Mouse (Mus musculus) liver, embryonic 14.5 days (tissue): ENCODE results near the gene Hyal5.

ENCODE experiments used
- CTCF ChIP-seq: IDR thresholded peaks from 2 replicates; pipeline ENCODE4 v1.5.1; 2016; ENCODE audit warnings: antibody characterized with exemption, low read depth, control low read depth
- EP300 ChIP-seq: IDR thresholded peaks from 2 replicates; pipeline ENCODE4 v1.6.1; 2016; ENCODE audit warnings: antibody characterized with exemption, low read depth

GRCm38 (mm10) chr6:24894146-24894873, 36.5 kb downstream of the Hyal5 start:
- peak; percentile 37; the same call in 1 of the 2 replicates for TF ChIP-seq CTCF
- TF ChIP-seq EP300: no peak
